Mouse (Mus musculus) frontal cortex, postnatal 10 days (tissue): Measurements from ENCODE around the gene Gm3880.
"Not testable (repeated sequence)": the region's sequence is repeated elsewhere in the genome, so short reads cannot be mapped to it uniquely, and the experiment has no call there.

Source experiments
- DNase-seq, 2 experiments: peaks; one replicate each; pipeline ENCODE4 v3.0.0; 2022; ENCODE audit warnings: low spot score in 2 of 2, mixed read lengths in 1 of 2

The Gm3880 gene

DNA sequence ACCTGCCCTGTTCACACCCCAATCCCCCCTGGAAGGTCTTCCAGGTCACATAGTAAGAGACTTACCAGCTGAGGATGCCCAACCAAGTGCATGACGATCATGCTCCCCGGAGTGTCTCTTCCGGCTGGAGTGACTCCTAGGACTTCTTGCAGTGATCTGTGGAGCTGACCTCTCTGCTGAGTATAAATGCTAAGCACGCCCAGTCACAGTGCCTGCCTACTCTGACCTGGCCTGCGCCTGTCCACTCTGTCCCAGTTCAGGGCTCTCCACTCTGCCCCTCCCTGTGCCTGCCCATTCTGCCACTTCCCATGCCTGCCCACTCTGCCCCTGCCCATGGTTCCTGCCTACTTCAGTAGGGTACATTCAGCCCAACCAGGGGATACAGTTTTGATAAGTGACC is at the start of gene Gm3880:
Gene Gm3880, minus strand, starts transcription at position 101 of the 400 bp plus-strand sequence.
- not testable (repeated sequence) for DNase-seq

DNA sequence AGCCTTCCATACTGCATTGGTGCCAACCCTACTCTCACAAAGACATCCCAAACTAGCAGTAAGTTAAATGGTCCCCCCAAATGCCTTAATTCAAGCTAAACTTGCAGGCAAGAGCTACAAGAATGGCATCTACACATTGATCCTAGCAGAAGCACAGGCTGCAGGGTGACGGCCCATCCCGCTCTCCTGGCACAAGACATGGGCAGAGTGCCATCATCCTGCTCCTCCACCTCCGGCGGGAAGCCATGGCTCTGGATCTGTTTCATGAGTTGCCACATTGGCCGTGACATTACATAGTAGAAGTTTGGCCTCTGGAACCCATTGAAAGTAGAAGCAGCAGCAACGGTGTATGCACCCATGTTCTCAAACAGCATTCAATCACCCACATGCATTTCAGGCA is 37.5 kb upstream of the Gm3880 start:
- DNase-seq, result not testable (repeated sequence)

DNA sequence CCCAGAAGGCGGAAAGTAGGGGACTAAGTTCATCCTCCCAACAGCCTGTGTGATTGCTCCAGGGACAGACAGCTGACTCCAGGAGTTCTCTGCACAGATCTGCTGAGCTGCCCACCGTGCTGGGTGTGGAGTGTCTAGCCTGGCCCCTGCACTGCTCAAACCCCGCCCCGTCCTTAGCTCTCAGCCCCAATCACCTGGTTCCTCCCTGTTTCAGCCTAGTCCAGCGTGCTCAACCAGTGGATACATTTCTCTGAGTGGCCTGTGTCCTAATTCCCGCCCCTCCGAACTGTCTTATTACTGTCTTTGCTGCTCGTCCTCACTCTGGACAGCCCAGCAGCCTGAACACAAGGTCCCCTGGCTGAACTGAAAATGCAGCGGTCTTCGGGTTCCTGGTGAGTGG is 20.8 kb upstream of the Gm3880 start, which contains the start of the genes Gm9112 and Dmrtc1b:
Gene Gm9112, minus strand, starts transcription at position 101 of the 400 bp plus-strand sequence.
Gene Dmrtc1b, plus strand, starts transcription at position 331 of the 400 bp plus-strand sequence.
- not testable (repeated sequence) for DNase-seq

DNA sequence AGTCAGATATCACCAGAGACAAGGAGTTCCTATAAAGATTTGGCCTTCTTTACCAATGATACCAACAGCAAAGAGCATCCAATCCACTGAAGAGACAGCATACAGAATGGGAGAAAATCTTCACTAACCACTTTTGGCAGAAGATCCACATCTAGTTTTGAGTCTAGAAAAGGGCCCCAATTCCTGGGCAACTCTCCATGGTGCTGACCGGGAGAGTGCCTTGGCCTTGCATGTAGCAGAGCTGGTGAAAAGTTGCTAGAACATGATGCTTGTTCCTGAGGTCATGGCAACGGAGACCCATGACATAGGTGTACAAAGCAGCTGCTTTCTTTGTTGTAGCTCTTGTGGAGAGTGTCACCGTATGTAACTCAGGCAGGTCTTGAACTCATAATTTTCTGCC is 13.9 kb upstream of the Gm3880 start:
- not testable (repeated sequence) for DNase-seq

DNA sequence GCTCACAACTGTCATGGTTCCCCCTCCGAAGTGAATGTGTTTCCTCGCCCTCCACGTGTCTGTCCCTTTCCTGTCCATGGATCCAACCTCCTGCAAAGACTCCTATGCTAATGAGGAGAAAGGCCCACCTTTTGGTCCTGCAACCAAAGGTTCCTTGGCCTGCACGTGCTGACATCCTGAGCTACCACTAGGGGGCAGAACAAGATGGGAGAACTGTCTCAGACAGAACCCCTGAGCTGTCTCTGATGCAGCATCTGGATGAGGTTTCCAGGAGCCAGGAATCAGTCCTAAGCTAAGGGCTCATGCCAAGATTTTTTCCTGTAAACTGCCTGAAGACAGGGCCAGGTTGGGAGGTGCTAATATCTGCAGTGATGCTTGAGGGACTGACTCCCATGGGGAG is 2.5 kb upstream of the Gm3880 start:
- peak; percentile 3 to 28 for DNase-seq

DNA sequence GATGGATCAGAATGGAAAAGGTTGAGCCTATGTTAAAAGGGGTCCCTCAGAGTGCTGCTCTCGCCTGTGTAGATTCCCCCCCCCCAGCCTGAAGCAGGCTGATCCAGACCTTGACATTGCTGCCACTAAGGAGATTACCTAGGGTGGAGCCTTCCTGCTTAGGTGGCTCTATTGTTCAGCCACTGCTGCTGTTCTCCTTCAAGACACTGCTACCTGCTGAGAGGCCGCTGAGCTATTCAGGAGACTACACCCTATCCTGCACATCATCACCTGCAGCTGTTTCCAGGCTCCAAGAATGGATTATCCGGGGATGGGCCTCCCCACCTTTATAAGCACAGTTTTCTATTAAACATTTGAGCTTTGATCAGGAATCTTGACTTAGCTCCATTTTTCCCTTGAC is 2.1 kb downstream of the Gm3880 start:
- not testable (repeated sequence) for DNase-seq

DNA sequence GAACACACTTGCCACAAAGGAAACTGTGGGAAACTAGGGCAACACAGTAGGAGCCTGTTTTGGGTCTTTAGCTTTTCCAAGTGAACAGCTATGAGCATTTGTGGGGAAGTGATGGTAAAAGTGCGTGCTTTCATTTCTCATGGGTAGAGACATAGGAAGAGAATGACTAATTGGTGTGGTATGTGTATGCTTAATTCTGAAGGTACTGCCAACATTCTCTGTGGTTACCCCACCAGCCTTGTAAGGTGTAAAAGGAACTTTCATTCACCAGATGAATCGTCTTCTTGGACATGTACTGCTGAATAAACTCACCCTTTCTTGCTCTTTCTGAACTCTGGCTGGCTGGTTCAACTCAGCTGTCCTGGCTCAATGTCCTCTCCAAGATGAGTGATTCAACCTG is 20.1 kb downstream of the Gm3880 start:
- DNase-seq, result no peak

DNA sequence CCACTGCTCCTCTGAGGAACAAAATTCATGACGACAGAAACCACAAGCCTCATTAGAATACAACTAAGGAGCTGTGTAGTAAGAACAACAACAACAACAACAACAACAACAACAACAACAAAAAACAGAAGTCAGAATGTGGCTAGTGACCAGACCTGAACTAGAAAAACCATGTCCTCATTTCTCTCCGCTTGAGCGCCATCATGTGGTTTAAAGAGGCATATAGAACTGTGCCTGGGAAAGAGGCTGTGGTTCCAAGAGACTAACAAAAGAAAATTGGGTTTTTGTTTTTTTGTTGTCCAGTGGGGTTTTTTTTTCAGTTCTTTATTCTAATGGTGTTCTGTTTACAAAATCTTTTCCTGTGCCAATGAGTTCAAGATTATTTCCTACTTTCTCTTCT is 26.1 kb downstream of the Gm3880 start:
- no peak for DNase-seq

DNA sequence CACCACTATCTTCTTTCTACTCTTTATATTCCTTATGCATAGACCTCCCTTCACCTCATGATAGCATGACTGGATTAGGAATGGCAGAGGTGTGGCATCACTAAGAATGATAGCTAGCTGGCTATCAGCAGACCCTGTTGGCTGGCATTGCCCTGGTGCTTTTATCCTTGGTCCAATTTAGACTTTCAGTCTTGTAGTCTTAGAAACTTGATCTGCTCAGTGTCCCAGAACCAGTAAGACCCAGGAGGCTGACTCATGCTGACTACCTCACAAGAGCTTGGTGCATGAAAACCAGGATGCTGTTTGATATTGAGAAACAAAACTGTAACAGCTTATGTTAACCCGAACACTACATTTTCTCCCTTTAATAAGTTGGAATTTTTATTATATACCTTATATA is 41.1 kb downstream of the Gm3880 start:
- no peak for DNase-seq

DNA sequence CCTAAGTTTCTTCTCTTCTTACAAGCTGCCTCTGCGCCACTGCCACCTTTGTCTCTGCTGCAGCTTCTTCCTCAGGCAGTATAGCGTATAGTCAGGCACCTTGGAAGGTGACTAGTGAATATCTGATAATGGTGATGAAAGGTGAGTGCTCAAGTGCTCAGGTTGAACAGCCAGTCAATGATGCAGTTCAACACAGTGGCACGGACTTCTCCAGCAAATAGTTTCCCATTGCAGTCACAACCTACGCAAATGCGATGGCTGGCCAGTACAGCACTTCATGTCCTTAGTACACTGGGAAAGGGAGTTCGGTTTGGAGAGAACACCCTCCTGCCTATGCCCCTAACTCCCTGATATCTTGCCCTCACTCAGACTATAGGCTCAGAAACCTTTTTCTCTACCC is 41.6 kb downstream of the Gm3880 start:
- DNase-seq, result no peak

DNA sequence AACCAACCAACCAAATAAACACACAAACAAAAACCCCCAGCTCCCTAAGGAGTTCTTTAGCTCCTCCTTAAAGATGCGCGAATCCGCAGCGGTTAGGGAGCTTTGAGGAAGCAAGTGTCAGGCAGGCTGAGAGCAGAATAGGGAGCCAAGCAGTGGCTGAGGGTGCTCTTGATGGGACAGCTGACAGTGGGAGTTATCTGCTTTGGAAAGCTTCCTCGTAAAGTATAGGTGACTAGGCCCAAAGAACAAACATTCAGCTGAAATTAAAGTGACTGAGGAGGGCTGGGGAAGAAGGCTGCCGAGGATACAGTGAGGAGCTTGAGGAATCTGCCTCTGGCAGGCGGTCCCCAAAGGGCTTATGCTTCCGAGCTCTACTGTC is 42.2 kb downstream of the Gm3880 start:
- no peak for DNase-seq

DNA sequence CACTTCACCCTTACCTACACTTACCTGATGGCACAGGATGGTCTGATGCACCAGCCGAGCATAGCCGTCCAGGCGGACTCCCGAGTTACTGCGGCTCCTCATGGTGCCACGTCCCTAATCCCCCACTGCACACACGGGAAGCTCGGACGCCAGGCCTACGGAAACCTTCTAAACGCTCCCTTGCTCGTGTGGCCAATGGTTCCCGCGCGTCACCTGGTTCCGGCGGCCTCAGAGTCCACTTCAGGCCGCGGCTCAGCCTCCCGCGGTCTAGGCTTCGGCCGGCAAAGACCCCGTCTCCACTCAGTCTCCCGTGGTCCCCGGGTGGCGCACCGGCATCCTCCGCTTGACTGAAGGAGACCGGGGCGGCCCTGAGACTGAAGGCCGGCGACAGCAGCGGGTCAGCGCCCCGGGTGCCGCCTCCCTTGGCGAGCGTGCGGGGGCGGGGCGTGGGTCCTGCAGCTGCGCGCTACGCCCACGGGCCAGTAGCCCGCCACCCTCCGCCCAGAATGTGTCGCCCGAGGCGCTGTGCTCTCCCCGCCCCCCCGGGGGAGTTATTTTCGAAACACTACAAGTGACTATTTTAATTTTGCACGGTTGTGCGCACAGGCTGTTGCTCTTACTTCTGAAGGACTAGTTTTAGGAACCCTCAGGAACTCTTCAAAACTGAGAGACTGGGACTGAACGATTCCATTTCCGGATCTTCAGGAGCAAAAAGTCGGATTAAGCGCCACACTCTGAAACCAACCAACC is 42.8 kb downstream of the Gm3880 start, which contains the start of gene Phka1:
Gene Phka1, minus strand, starts transcription at position 424 of the 750 bp plus-strand sequence.
- peak; percentile 62 to 66 for DNase-seq
